Mouse (Mus musculus) embryonic fibroblast, embryonic 13.5 days (primary cell): ENCODE results near the gene Ndufs6.

Source experiments
- CTCF ChIP-seq: IDR thresholded peaks from 2 replicates; pipeline ENCODE4 v1.5.1; 2011; ENCODE audit warnings: mild to moderate bottlenecking, control low read depth, low read length, moderate library complexity, borderline replicate concordance; ENCODE audit not compliant: insufficient read depth
- POLR2A ChIP-seq: IDR thresholded peaks from 2 replicates; pipeline ENCODE4 v1.6.1; 2011; ENCODE audit warnings: low read depth, mild to moderate bottlenecking, control low read depth, low read length, moderate library complexity

- no peak for TF ChIP-seq POLR2A
- no peak for TF ChIP-seq CTCF
Measured at GRCm38 (mm10) chr13:73272794-73273282, 55.5 kb downstream of the Ndufs6 start.
